Mouse (Mus musculus): ENCODE data around the gene Mark4. TPM values are rescaled to one million over a fixed set of nuclear protein-coding genes. Genes with fewer than 3 reads are reported as not detected.
A peak's percentile ranks its signal among the peaks of the same experiment; 100 is the strongest.

Gene Mark4
- polyA plus RNA-seq, 1 experiment from 2014 or later, result 9.2 TPM

GRCm38 (mm10) chr7:19464367-19465307 lies 6.0 kb upstream of the Mark4 start:
- Histone ChIP-seq H3K36me3 (ENCODE audit: control insufficient read depth, insufficient read depth, low read length) (no peaks in the 10 kb centered on the region), H3K9ac (ENCODE audit: low read length) (no peak overlapping the region), H3K4me1 (ENCODE audit: control insufficient read depth, insufficient read depth, low read length) (no peaks in the 10 kb centered on the region), H3K9me3 (replicated peaks; ENCODE audit: control insufficient read depth, low read length) (no peaks in the 10 kb centered on the region), H3K4me2 (ENCODE audit: low read length) (no peak overlapping the region), H3K27ac (ENCODE audit: low read depth, low read length) (no peak overlapping the region), H3K4me3 (ENCODE audit: low read depth, low read length) (no peak overlapping the region), H3K27me3 (replicated peaks; ENCODE audit: control insufficient read depth, insufficient read depth, low read length) (peaks cover 8% of the 10 kb centered on the region)
- DNase-seq (ENCODE audit: low spot score) (no peak), ATAC-seq (no peak)
- WGBS, result 10% methylated on average over 22 of the region's 22 CpGs

- WGBS, result 30% methylated on average over 5 of the region's 6 CpGs
- Histone ChIP-seq H3K4me3 (ENCODE audit: low read depth, low read length) (no peak within 1 kb of the TSS), H3K27me3 (replicated peaks; ENCODE audit: control insufficient read depth, insufficient read depth, low read length) (no peaks in the 10 kb centered on the region; the same call in none of the 2 replicates), H3K27ac (ENCODE audit: low read depth, low read length) (no peak within 1 kb of the TSS), H3K4me2 (ENCODE audit: low read length) (no peak within 1 kb of the TSS), H3K36me3 (ENCODE audit: control insufficient read depth, insufficient read depth, low read length) (no peaks in the 10 kb centered on the region), H3K9me3 (replicated peaks; ENCODE audit: control insufficient read depth, low read length) (no peaks in the 10 kb centered on the region), H3K4me1 (ENCODE audit: control insufficient read depth, insufficient read depth, low read length) (peaks cover 3% of the 10 kb centered on the region; the same call in 1 of the 2 replicates), H3K9ac (ENCODE audit: low read length) (no peak within 1 kb of the TSS)
- DNase-seq (ENCODE audit: low spot score), result no peak
- no peak for ATAC-seq
These were observed 4.3 kb upstream of the Mark4 start, which contains the start of gene Exoc3l2 for GRCm38 (mm10) chr7:19462884-19463381. TSS of gene Exoc3l2 (plus strand) at chr7:19463331.

GRCm38 (mm10) chr7:19462443-19462842 lies 3.8 kb upstream of the Mark4 start:
- no peaks in the 10 kb centered on the region; the same call in none of the 2 replicates for H3K27me3 ChIP-seq (replicated peaks; ENCODE audit: control insufficient read depth, insufficient read depth, low read length)

GRCm38 (mm10) chr7:19461488-19461887 lies 2.9 kb upstream of the Mark4 start:
- no peak overlapping the region for H3K9ac ChIP-seq (ENCODE audit: low read length)
- WGBS, result 12% methylated on average over 6 of the region's 6 CpGs
- no peak for ATAC-seq
- no peak overlapping the region for H3K27ac ChIP-seq (ENCODE audit: low read depth, low read length)
- H3K4me3 ChIP-seq (ENCODE audit: low read depth, low read length), result no peak overlapping the region
- peaks cover 13% of the 10 kb centered on the region for H3K4me1 ChIP-seq (ENCODE audit: control insufficient read depth, insufficient read depth, low read length)
- H3K4me2 ChIP-seq (ENCODE audit: low read length), result no peak overlapping the region
- DNase-seq (ENCODE audit: low spot score), result peak; percentile 85
- H3K27me3 ChIP-seq (replicated peaks; ENCODE audit: control insufficient read depth, insufficient read depth, low read length), result no peaks in the 10 kb centered on the region; the same call in none of the 2 replicates
- no peaks in the 10 kb centered on the region for H3K9me3 ChIP-seq (replicated peaks; ENCODE audit: control insufficient read depth, low read length)
- peaks cover 4% of the 10 kb centered on the region; the same call in 1 of the 2 replicates for H3K36me3 ChIP-seq (ENCODE audit: control insufficient read depth, insufficient read depth, low read length)

More at GRCm38 (mm10) chr7:19462443-19462842, 3.8 kb upstream of the Mark4 start:
- WGBS, result 58% methylated on average over 4 of the region's 4 CpGs
- Histone ChIP-seq H3K9me3 (replicated peaks; ENCODE audit: control insufficient read depth, low read length) (no peaks in the 10 kb centered on the region), H3K9ac (ENCODE audit: low read length) (no peak overlapping the region), H3K36me3 (ENCODE audit: control insufficient read depth, insufficient read depth, low read length) (no peaks in the 10 kb centered on the region), H3K4me1 (ENCODE audit: control insufficient read depth, insufficient read depth, low read length) (peaks cover 6% of the 10 kb centered on the region), H3K4me3 (ENCODE audit: low read depth, low read length) (no peak overlapping the region), H3K4me2 (ENCODE audit: low read length) (no peak overlapping the region), H3K27ac (ENCODE audit: low read depth, low read length) (no peak overlapping the region)
- ATAC-seq (no peak), DNase-seq (ENCODE audit: low spot score) (no peak)

DNA sequence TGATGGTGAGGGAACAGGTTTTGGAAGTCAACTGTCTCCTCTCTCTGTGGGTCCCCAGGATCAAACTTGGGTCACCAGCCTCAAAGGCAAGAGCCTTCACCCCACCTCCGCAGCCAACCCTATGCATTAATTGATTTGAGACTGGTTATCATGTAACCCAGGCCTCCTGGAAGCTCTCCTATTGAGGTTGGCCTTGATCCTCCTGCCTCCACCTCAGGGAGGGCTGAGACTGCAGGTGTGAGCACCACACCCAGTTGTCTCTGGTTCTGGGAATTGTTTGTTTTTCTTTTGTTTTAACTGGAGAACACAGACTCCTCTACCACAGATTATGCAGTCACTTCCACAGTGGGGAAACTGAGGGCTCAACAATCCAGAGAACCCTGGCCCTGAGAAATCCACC lies 1.9 kb upstream of the Mark4 start:
- no peak overlapping the region for H3K27ac ChIP-seq (ENCODE audit: low read depth, low read length)
- no peak for ATAC-seq
- H3K4me1 ChIP-seq (ENCODE audit: control insufficient read depth, insufficient read depth, low read length), result peaks cover 13% of the 10 kb centered on the region
- no peak overlapping the region for H3K9ac ChIP-seq (ENCODE audit: low read length)
- H3K4me2 ChIP-seq (ENCODE audit: low read length), result no peak overlapping the region
- H3K4me3 ChIP-seq (ENCODE audit: low read depth, low read length), result no peak overlapping the region
- no peaks in the 10 kb centered on the region for H3K9me3 ChIP-seq (replicated peaks; ENCODE audit: control insufficient read depth, low read length)
- peaks cover 7% of the 10 kb centered on the region; the same call in 1 of the 2 replicates for H3K36me3 ChIP-seq (ENCODE audit: control insufficient read depth, insufficient read depth, low read length)
- no peaks in the 10 kb centered on the region; the same call in none of the 2 replicates for H3K27me3 ChIP-seq (replicated peaks; ENCODE audit: control insufficient read depth, insufficient read depth, low read length)
- WGBS, result 67% methylated on average over 1 of the region's 1 CpGs
- no peak for DNase-seq (ENCODE audit: low spot score)

GRCm38 (mm10) chr7:19459144-19459870 lies 686 bp upstream of the Mark4 start:
- H3K4me1 ChIP-seq (ENCODE audit: control insufficient read depth, insufficient read depth, low read length), result peaks cover 13% of the 10 kb centered on the region
- H3K4me3 ChIP-seq (ENCODE audit: low read depth, low read length), result peak overlapping the region; percentile 93
- no peaks in the 10 kb centered on the region for H3K27me3 ChIP-seq (replicated peaks; ENCODE audit: control insufficient read depth, insufficient read depth, low read length)
- DNase-seq (ENCODE audit: low spot score) (no peak), ATAC-seq (no peak)
- WGBS, result 21% methylated on average over 6 of the region's 6 CpGs
- no peaks in the 10 kb centered on the region for H3K9me3 ChIP-seq (replicated peaks; ENCODE audit: control insufficient read depth, low read length)
- H3K4me2 ChIP-seq (ENCODE audit: low read length), result peak overlapping the region; percentile 74
- H3K27ac ChIP-seq (ENCODE audit: low read depth, low read length), result peak overlapping the region; percentile 82
- H3K36me3 ChIP-seq (ENCODE audit: control insufficient read depth, insufficient read depth, low read length), result peaks cover 7% of the 10 kb centered on the region; the same call in 1 of the 2 replicates
- peak overlapping the region; percentile 88 for H3K9ac ChIP-seq (ENCODE audit: low read length)

DNA sequence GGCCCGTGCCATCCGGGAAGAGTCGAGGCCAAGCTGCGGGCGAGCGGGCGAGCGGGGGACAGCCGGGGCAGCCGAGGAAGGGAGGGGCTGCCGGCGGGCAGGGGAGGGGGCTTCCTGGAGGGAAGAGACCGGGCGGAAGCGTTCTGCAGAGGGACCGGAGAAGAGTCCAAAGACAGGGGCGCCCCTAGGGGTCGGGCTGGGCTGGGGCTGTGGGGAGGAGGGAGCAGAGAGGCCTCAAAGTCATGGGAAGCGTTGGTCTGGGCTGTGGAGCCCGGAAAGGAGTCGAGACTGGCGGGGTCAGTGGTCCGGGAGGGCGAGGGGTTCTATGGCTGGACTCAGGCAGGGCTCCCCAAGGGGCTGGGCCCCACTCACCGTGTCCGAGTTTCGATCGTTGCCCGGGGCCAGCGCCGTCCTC lies 542 bp downstream of the Mark4 start:
- Histone ChIP-seq H3K27ac (ENCODE audit: low read depth, low read length) (peak overlapping the region; percentile 63; the same call in 1 of the 2 replicates), H3K4me2 (ENCODE audit: low read length) (peak overlapping the region; percentile 74), H3K4me1 (ENCODE audit: control insufficient read depth, insufficient read depth, low read length) (peaks cover 13% of the 10 kb centered on the region), H3K27me3 (replicated peaks; ENCODE audit: control insufficient read depth, insufficient read depth, low read length) (no peaks in the 10 kb centered on the region), H3K4me3 (ENCODE audit: low read depth, low read length) (peak overlapping the region; percentile 93), H3K36me3 (ENCODE audit: control insufficient read depth, insufficient read depth, low read length) (peaks cover 12% of the 10 kb centered on the region; the same call in 1 of the 2 replicates), H3K9me3 (replicated peaks; ENCODE audit: control insufficient read depth, low read length) (no peaks in the 10 kb centered on the region), H3K9ac (ENCODE audit: low read length) (peak overlapping the region; percentile 88)
- WGBS, result under 1% methylated on average over 31 of the region's 31 CpGs
- ATAC-seq (peak; percentile 73), DNase-seq (ENCODE audit: low spot score) (peak; percentile 66)

DNA sequence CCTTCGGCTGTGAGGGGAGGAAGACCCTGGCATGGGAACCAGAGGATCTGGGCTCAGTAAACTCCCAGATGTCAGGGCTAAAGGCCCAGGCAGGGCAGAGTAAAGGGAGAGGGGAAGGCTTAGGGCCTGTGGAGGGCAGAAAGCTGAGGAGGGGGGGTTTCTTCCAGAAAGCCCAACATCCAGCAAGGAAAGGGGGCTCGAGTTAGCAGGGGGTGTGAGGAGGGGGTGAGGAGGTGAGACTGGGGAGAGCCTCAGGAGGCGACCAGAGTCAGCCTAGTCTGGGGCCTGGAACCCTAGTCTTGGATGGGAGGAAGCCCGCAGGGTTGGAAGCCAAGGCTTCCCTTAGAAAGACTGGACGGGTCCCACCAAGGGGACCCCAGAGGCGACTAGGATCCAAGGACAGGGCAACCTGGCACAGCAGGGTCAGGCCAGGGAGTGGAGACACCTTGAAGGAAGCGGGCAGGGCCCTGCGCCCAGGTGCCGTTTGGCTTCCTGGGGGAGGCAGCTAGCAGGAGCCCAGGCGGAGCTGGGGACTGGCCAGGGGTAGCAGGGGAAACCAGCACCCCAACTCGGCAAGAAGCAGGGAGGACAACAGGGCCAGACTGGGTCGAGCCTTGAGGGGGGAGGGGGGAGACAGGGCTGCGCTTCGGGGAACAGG lies 1.1 kb downstream of the Mark4 start:
- H3K9ac ChIP-seq (ENCODE audit: low read length), result peak overlapping the region; percentile 88
- H3K4me3 ChIP-seq (ENCODE audit: low read depth, low read length), result peak overlapping the region; percentile 93
- peak overlapping the region; percentile 63; the same call in 1 of the 2 replicates for H3K27ac ChIP-seq (ENCODE audit: low read depth, low read length)
- H3K36me3 ChIP-seq (ENCODE audit: control insufficient read depth, insufficient read depth, low read length), result peaks cover 12% of the 10 kb centered on the region; the same call in 1 of the 2 replicates
- H3K9me3 ChIP-seq (replicated peaks; ENCODE audit: control insufficient read depth, low read length), result no peaks in the 10 kb centered on the region
- no peak for DNase-seq (ENCODE audit: low spot score)
- peaks cover 13% of the 10 kb centered on the region for H3K4me1 ChIP-seq (ENCODE audit: control insufficient read depth, insufficient read depth, low read length)
- H3K27me3 ChIP-seq (replicated peaks; ENCODE audit: control insufficient read depth, insufficient read depth, low read length), result no peaks in the 10 kb centered on the region
- peak; percentile 2; the same call in 1 of the 2 replicates for ATAC-seq
- 10% methylated on average over 14 of the region's 14 CpGs for WGBS
- peak overlapping the region; percentile 74 for H3K4me2 ChIP-seq (ENCODE audit: low read length)

Measured in forebrain, embryonic 14.5 days (tissue).